Mouse (Mus musculus) frontal cortex, postnatal 25 days (tissue): ENCODE results near the gene Slc9a5.

Experiments
- DNase-seq, 2 experiments: peaks; one replicate each; pipeline ENCODE4 v3.0.0; 2022; ENCODE audit warnings: low spot score in 2 of 2

Slc9a5 gene

DNA sequence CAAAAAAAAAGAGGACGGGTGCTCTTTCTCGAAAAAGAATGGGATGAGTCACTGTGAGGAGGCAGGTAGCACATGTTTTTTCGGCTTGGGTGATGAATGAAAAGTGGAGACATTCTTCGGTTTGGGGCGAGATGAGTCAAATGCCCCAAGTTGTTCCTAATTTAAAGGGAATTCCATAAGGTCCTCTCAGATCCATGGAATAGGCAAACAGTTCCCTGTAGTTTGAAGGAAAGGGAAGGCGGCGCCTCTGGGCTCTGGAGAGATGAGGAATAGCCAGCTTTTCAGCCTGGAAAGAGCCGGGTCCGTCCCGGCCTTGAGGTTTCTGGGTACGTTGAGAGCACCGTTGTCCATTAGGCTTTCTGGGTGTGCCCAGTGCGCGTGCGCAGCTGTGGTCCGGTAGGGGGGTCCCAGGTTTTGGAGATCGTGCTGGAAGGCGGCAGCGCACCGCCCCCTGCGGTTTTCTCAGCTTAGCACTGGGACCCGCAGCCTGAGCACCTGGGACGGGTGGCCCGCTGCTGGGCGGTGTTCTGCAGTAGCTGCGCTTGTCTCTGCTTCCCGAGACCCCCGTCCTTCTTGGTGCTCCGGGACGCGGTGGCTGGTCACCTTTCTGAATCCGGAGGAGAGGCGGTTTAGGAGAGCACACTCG is at the start of gene Slc9a5:
TSS of gene Slc9a5 (plus strand) at position 394 of the 646 bp plus-strand sequence.
- DNase-seq: peak in 1 of 2 experiments; percentile 39

DNA sequence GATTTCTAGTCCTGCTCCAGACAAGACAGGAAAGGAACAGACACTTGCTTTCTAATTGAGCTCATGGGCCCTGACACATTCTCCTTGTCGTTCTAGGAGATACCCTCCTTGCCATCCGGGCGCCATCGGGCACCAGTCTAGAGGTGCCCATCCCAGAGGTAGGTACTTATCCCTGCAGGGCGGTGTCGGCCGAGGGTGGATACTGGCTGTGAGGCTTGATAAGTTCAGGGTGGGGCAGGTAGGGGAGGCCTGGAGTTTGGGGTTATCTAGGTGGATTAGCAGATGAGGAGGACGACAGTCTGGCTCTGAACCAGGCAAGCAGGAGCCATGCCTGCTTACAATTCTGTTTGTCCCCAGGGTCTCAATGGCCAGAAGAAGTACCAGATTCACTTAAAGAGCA is 48.7 kb upstream of the Slc9a5 start:
- no peak for DNase-seq

GRCm38 (mm10) chr8:105303396-105303795 is 45.2 kb upstream of the Slc9a5 start:
- DNase-seq: no peak

DNA sequence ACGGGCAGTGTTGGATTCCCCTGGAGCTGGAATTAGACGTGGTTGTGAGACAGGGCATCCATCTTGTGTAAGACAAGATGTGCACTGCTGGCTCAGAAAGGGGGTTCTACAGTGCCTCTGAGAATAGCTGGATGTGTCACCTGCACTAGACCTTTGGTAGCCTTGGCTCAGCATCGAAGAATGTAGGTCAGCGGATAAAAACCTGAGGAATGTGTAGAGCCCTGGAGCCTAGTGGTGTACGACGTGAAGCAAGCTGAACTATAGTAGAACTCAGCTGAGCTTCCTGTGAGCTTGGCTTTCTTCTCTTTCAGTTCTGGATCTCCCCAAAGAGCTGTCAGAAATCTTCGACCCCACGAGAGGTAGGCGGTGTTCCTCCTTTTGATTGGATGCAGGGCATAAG is 44.8 kb upstream of the Slc9a5 start:
- no peak for DNase-seq

DNA sequence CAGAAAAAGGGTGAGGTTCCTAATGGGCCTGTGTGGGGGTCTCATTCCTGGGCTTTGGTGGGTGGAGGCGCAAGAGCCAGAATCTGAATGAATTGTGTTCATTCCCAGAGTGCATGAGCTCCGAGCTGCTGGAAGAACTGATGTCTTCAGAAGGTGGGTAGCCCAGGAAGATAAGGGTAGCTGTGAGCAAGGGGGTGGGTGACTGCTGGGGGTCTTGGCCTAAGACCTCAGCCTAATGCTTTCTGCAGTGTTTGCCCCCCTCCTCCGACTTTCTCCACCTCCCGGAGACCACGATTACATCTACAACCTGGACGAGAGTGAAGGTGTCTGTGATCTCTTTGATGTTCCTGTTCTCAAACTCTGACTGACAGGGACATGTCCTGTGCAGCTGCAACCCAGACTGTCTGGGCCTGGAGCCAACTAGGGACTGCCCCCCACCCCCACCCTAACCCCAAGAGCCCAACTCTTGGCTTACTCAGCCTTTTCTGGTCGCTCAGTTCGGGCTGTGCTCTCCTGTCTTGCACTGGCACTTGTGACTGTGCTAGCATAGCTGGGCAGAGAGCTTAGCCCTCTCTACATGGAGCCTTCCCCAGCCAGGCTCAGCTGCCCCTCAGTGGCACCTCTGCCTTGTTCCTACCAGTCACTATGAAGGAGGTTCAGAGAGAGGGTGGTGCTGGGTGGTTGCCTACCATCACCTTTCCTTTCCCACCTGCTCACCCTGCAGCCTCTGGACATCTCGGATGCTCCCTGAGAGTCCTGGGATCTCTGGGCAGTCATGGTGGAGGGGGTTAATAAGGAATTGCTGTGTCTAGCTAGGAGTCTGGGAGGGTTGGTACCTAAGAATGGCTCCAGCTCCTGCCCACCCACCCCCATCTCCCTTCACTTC is 44.1 kb upstream of the Slc9a5 start:
- no peak for DNase-seq

DNA sequence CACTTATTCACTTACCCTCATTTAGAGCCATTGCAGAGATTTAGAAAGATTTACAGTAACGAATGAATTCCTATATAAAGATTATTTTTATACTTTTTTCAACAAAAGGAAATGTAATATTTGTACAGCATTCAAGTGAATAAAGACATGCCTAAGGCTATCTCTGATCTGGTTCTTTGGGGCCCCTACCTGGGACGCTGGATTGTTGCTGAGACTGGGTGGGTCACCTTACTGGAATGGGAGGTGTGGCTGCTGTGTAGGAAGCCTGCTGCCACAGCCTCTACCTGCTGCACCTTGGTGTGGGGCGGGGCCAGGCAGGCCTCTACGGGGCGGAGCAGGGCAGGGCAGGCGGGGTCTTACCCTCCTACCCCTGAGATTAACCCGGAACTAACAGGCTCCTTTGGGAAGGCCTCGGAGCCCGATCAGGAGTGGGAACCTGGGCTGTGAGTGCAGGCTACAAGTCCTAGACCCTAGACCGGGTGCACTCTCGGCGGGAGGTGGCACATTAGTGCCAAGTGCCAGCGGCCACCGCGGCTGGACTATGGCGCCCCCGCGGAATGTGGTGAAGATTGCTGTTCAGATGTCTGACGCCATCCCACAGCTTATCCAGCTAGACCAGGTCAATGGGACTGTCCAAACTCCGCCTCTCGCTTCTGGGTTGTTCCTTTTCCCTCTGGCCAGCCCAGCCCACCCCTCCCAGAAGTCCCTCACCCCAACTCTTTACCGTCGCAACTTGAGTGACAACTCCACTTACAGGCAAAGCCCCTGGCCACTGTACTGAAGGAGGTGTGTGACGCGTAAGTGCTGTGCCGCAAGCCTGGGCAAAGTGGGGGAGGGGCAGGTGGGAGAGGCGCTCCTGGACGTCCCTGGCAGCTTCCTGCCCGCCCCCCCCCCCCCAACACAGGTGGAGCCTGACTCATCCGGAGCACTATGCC is 43.2 kb upstream of the Slc9a5 start, which contains the start of gene Elmo3:
TSS of gene Elmo3 (plus strand) at position 391 of the 935 bp plus-strand sequence.
- peak in 1 of 2 experiments; percentile 35 for DNase-seq

DNA sequence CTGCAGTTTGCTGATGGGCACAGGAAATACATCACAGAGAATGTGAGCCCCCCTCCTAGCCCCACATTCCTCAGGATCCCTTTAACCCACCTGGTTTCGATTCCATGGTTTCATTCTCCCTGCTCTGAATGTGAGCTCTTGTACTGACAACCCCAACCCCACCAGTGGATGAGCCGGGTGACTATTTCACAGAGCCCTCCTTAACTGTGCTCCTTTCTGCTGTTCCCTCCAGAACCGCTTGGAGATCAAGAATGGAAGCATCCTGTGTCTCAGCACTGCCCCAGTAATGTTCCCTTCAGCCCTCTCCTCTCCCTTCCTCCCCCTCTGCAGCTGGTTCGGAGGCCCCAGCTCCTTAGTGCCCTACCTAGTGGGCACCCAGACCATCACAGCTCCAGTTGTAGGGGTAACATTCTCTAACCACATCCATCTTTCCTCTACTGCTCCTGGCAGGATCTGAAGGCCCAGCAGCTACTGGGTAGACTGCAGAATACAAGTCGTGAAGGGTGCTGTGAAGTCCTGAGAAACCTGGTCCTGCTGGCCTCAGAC is 42.4 kb upstream of the Slc9a5 start:
- no peak for DNase-seq

DNA sequence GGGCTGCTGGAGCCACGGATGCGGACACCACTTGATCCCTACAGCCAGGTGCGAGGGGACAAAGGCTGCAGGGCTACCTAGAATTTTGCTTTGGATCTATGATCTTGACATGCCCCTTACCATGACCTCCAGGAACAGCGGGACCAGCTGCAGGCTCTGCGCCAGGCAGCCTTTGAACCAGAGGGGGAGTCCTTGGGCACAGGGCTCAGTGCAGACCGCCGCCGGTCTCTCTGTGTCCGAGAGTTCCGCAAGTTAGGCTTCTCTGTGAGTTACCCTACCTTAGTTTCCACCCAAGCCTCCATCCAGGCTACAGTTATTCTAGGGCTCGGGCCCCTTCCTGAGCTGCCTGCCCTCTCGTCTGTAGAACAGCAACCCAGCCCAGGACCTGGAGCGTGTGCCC is 41.0 kb upstream of the Slc9a5 start:
- no peak for DNase-seq

DNA sequence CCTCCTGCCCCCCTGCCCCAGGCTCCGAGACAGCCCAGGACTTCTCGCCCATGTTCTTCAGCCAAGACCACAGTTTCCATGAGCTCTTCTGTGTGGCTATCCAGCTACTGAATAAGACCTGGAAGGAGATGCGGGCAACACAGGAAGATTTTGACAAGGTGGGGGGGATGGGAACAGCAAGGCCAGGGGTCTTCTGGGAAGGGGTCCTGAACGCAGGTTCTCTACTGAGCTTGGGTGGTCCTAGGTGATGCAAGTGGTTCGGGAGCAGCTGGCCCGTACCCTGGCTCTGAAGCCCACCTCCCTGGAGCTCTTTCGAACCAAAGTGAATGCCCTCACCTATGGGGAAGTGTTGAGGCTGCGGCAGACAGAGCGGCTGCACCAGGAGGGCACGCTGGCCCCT is 40.2 kb upstream of the Slc9a5 start:
- DNase-seq: no peak

DNA sequence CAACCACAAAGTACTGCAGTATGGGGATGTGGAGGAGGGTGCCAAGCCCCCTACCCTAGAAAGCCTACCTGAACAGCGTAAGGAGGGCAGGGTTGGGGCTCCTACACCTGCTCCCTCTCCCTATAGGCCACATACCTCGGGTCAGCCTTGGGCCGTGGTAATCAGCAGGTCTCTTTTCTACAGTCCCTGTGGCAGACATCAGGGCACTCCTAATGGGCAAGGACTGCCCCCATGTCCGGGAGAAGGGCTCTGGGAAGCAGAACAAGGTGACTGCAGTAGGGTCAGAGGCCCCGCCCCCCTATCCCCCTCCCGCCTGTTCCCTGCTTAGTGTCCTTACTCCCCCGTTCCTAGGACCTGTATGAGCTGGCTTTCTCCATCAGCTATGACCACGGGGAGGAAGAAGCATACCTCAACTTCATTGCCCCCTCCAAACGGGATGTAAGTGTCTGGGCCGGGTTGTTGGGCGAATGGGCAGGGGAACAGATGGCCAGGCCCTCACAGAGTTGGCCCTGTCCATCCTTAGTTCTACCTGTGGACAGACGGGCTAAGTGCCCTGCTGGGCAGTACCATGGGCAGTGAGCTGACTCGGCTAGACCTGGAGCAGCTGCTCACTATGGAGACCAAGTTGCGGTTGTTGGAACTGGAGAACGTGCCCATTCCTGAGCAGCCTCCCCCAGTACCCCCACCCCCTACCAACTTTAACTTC is 39.3 kb upstream of the Slc9a5 start:
- no peak for DNase-seq

DNA sequence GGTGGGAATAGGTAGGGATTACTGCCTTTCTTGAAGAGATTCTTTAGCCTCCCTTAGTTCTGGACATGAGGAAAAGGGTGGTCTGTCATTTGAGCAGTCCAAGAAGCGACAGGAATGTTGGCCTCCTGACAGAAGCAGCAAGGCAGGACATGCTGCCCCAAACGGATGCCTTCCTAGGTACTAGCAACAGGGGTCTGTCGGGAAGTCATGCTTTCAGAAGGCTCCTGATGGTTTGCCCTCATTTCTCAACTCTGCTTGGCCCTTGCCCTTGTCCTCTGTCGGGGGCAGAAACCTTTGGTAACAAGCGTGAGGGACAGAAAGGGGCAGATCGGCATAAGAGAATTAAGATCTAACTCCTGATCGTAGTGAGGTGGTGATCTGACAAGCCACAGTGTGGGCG is 38.5 kb upstream of the Slc9a5 start:
- DNase-seq: no peak

DNA sequence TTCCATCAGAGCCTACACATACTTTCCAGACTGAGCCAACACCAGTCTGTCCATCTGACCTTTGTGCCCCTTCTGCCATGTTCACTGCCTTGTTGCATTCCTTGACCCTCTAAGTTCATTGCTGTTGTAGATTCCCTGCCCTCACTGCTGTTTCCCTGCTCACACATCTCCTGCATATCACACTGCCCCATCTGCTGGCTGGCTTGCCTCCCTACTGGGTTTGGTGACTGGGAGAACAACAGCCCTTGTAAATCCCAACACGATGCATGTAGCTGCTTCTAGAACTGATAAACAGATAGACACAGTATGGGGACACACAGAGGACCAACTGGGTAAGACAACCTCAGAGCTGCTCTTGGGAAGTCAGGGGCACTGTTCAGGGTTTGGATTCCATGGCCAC is 36.9 kb upstream of the Slc9a5 start:
- DNase-seq: no peak

GRCm38 (mm10) chr8:105312891-105313481 is 35.7 kb upstream of the Slc9a5 start:
- no peak for DNase-seq

- no peak for DNase-seq
Observed at GRCm38 (mm10) chr8:105313622-105314402, 34.8 kb upstream of the Slc9a5 start.

GRCm38 (mm10) chr8:105315073-105315769 is 33.4 kb upstream of the Slc9a5 start:
- no peak for DNase-seq

DNA sequence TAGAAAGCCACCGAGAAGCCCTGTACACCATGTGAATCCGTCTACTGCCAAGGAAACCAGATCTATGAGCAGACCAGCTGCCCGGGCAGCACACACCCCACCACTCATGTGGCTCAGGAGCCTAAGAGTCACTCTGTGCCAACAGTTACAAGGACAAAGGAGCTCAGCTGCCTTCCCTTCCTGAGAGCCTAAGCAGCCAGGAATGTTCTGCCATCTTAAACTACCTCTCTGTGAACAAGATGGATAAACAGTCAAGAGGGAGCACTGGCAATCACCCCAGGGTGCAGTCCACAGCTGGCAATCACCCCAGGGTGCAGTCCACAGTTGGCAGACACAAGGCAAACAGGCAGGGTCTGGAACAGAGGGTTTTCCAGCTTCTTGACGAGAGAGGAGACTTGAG is 30.7 kb upstream of the Slc9a5 start:
- no peak for DNase-seq

- no peak for DNase-seq
Observed at GRCm38 (mm10) chr8:105318662-105319190, 29.9 kb upstream of the Slc9a5 start.

- DNase-seq: no peak
Observed at GRCm38 (mm10) chr8:105323183-105323582, 25.5 kb upstream of the Slc9a5 start.

- DNase-seq: no peak
Observed at GRCm38 (mm10) chr8:105325641-105326093, 23.0 kb upstream of the Slc9a5 start.
